Mouse (Mus musculus) cortical plate, adult 2 months (tissue): Measurements from ENCODE around the gene 2210010C04Rik. TPM values are rescaled to one million over a fixed set of nuclear protein-coding genes. Genes with fewer than 3 reads are reported as not detected.

Experiments
- H3K27ac ChIP-seq: fragments of 200-500 bp; 2 replicates; pipeline ENCODE4 v1.5.1; 2012; ENCODE audit warnings: low read length, control low read depth, inconsistent platforms; ENCODE audit not compliant: insufficient read depth
- H3K4me1 ChIP-seq: fragments of 200-500 bp; 2 replicates; pipeline ENCODE4 v1.6.1; 2011; ENCODE audit warnings: low read length; ENCODE audit not compliant: control insufficient read depth, insufficient read depth
- H3K4me3 ChIP-seq: fragments of 200-500 bp; 2 replicates; pipeline ENCODE4 v1.5.1; 2011; ENCODE audit warnings: mild to moderate bottlenecking, low read length, control low read depth; ENCODE audit not compliant: insufficient read depth
- CTCF ChIP-seq: fragments of 200-500 bp; IDR thresholded peaks from 2 replicates; pipeline ENCODE4 v1.5.1; 2011; ENCODE audit warnings: mild to moderate bottlenecking, control low read depth, low read length; ENCODE audit not compliant: insufficient read depth; ENCODE audit errors: extremely low read depth
- POLR2A ChIP-seq: fragments of 200-500 bp; IDR thresholded peaks from 2 replicates; pipeline ENCODE4 v1.6.1; 2011; ENCODE audit warnings: mild to moderate bottlenecking, low read length, control low read depth; ENCODE audit not compliant: insufficient read depth; ENCODE audit errors: extremely low read depth
- polyA plus RNA-seq: library from polyadenylated mRNA; depleted of rRNA; stranded (reverse); fragments of >200 nt; gene quantifications from 2 replicates; pipeline ENCODE4 v1.2.3, GENCODE M21; 2012

Gene 2210010C04Rik
- polyA plus RNA-seq, 1 experiment = 0.13 TPM

- Histone ChIP-seq H3K4me3 (no peak overlapping the region), H3K4me1 (peaks cover 3% of the 10 kb centered on the region; the same call in 1 of the 2 replicates), H3K27ac (no peak overlapping the region)
- TF ChIP-seq POLR2A = no peak
- no peak for TF ChIP-seq CTCF
These were observed 19.1 kb upstream of the 2210010C04Rik start for GRCm38 (mm10) chr6:41054379-41054778.

- H3K27ac ChIP-seq = no peak overlapping the region
- TF ChIP-seq POLR2A (no peak), CTCF (no peak)
These were observed 16.5 kb upstream of the 2210010C04Rik start for GRCm38 (mm10) chr6:41051824-41052223.

GRCm38 (mm10) chr6:41048602-41049001 is 13.3 kb upstream of the 2210010C04Rik start:
- Histone ChIP-seq H3K4me3 (no peak overlapping the region), H3K27ac (no peak overlapping the region), H3K4me1 (no peaks in the 10 kb centered on the region; the same call in 1 of the 2 replicates)
- no peak for TF ChIP-seq CTCF
- TF ChIP-seq POLR2A = no peak

More at GRCm38 (mm10) chr6:41051824-41052223, 16.5 kb upstream of the 2210010C04Rik start:
- Histone ChIP-seq H3K4me3 (no peak overlapping the region), H3K4me1 (peaks cover 2% of the 10 kb centered on the region; the same call in 1 of the 2 replicates)

DNA sequence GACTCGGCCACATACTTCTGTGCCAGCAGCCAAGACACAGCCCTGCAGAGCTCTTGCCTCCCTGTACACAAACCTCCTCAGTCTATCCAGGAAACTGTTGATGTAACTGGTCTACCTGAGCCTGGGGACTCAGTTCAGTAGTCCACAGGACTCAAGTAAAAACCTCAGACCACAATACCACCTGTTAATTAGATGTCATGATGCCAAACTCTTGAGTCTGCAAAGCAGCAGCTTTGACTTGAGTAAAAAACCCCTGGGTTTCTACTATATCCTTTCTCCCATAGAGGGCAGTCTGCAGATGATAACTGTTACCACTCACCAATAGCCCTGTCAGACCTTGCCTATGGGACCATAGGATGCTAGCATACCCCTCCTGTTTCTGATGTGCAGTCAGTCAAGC is 12.7 kb upstream of the 2210010C04Rik start:
- TF ChIP-seq POLR2A = no peak
- TF ChIP-seq CTCF = no peak
- no peak overlapping the region for H3K27ac ChIP-seq
- no peaks in the 10 kb centered on the region; the same call in 1 of the 2 replicates for H3K4me1 ChIP-seq
- no peak overlapping the region for H3K4me3 ChIP-seq

- H3K27ac ChIP-seq = no peak overlapping the region
- TF ChIP-seq CTCF (no peak), POLR2A (no peak)
- H3K4me1 ChIP-seq = no peaks in the 10 kb centered on the region; the same call in 1 of the 2 replicates
- no peak overlapping the region for H3K4me3 ChIP-seq
These were observed 11.9 kb upstream of the 2210010C04Rik start for GRCm38 (mm10) chr6:41047202-41047601.

DNA sequence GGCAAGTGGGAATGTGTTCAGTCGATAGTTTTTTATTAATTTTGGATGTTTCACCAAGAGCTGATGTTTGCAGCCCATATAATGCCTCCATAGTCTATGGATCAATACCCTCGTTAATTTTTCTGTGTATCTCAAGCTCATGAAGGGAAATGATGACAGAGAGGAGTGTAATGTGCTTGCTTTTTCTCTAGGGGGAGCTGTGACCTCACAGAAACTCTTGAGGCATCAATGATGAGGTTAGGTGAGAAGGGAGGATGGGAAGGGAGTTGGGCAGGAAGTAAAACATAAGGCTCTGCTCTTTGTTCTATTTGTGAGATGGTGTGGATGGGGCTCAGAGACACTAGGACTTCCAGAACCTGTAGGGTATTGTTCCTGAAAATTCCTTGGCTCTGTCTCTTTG is 11.2 kb upstream of the 2210010C04Rik start:
- Histone ChIP-seq H3K27ac (no peak overlapping the region), H3K4me1 (no peaks in the 10 kb centered on the region; the same call in 1 of the 2 replicates), H3K4me3 (no peak overlapping the region)
- TF ChIP-seq POLR2A = no peak
- TF ChIP-seq CTCF = 0 out of 2 replicates have a peak, but pooled peaks have one; percentile 27

DNA sequence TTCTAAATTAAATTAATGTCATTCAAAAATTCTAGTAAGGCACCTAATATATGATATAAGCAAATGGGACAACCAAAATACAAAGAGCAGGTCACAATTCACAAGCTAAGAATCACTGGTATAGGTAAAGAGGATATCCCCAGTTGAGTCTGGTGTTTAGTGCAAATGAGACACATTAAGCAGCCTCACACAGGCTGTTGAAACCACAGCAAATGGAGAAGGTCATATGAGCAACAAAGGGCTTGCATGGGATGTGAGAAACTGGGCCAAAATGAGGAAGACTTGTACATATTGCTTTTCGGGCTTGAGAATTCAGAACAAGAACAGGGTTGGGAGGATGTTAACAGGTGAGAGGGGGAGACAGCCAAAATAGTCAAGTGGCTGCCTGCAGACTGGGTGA is 9.4 kb upstream of the 2210010C04Rik start:
- TF ChIP-seq POLR2A (no peak), CTCF (no peak)
- no peak overlapping the region for H3K27ac ChIP-seq
- no peak overlapping the region for H3K4me3 ChIP-seq
- H3K4me1 ChIP-seq = no peaks in the 10 kb centered on the region; the same call in 1 of the 2 replicates

DNA sequence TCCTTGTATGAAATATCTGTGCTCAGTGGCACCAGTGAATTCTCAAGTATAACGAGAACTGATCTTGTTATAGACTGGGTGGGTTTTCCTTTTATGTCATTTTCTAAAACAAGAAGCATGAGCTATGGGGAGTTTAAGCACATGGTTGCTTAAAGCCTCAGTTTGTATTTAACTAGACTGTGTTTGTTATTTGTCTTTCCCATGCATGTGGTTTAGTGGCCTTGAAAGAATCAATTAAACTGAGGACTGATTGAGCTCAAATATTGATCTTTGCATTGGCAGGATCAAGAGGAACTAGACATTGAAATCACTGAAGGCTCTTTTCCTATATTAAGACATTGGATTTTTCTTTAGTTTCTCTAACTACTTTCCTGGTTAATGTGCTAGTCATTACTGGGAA is 9.0 kb upstream of the 2210010C04Rik start:
- TF ChIP-seq CTCF (no peak), POLR2A (no peak)
- Histone ChIP-seq H3K27ac (no peak overlapping the region), H3K4me1 (no peaks in the 10 kb centered on the region; the same call in 1 of the 2 replicates), H3K4me3 (no peak overlapping the region)

- Histone ChIP-seq H3K4me3 (no peak overlapping the region), H3K27ac (no peak overlapping the region), H3K4me1 (peaks cover 1% of the 10 kb centered on the region; the same call in 1 of the 2 replicates)
- TF ChIP-seq CTCF (no peak), POLR2A (no peak)
These were observed 2.5 kb downstream of the 2210010C04Rik start for GRCm38 (mm10) chr6:41032802-41033201.

GRCm38 (mm10) chr6:41032231-41032630 is 3.1 kb downstream of the 2210010C04Rik start:
- TF ChIP-seq CTCF = no peak
- no peak for TF ChIP-seq POLR2A
- Histone ChIP-seq H3K27ac (no peak overlapping the region), H3K4me3 (no peak overlapping the region), H3K4me1 (peaks cover 1% of the 10 kb centered on the region; the same call in 1 of the 2 replicates)
